Mouse (Mus musculus): ENCODE results near the gene Kcnj8.

DNA sequence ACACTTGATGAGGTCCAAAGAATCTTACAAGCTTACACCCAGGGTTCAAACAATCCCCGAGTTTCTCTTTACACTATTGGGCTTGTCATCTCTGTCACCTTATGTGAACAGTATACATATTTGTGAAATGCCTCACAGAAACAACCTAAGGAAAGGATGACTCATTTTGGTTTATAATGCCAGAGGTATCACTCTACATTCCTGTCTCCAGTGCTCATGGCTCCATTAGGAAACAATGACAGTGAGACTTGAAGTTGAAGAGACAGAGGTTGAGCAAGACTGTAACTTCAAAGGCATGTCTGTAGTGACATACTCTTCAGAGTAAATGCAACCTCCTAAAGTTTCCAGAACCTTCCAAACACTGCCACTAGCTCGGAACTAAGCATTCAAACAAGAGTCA, 23.0 kb downstream of the Kcnj8 start:
- TF ChIP-seq POLR2AphosphoS2 (IDR thresholded peaks at IDR 0.05; ENCODE audit: insufficient read length, low read depth) (no peak), POLR2A (IDR thresholded peaks at IDR 0.05; ENCODE audit: insufficient read length, low read depth) (no peak), CEBPB (IDR thresholded peaks at IDR 0.05; ENCODE audit: insufficient read depth, poor library complexity, severe bottlenecking) (no peak), MYOG (IDR thresholded peaks at IDR 0.05; ENCODE audit: control insufficient read depth in 1 of 3, insufficient read depth in 1 of 3, insufficient read length in 2 of 3, low read depth in 2 of 3) (no peak), TCF12 (IDR thresholded peaks at IDR 0.05; ENCODE audit: insufficient read depth, poor library complexity, severe bottlenecking) (no peak)
